Mouse (Mus musculus) intestine, embryonic 16.5 days (tissue): ENCODE measurements around the gene Tomm40l. TPM values are rescaled to one million over a fixed set of nuclear protein-coding genes. Genes with fewer than 3 reads are reported as not detected.
A peak's percentile ranks its signal among the peaks of the same experiment; 100 is the strongest.

ENCODE experiments used
- ATAC-seq: fragments of 200-750 bp; cut with Nextera tagmentation; 2 replicates; pipeline ENCODE4 v1.8.0; 2017; ENCODE audit warnings: moderate TSS enrichment, moderate library complexity
- H3K27ac ChIP-seq: fragments of 300-500 bp; sonication (generic); 2 replicates; pipeline ENCODE4 v1.5.1; 2014; ENCODE audit warnings: mild to moderate bottlenecking, low read length
- H3K27me3 ChIP-seq: fragments of 300-500 bp; sonication (generic); replicated peaks from 2 replicates; pipeline ENCODE4 v1.6.1; 2014; ENCODE audit warnings: low read length, control low read depth, mixed read lengths; ENCODE audit not compliant: control insufficient read depth, insufficient read depth
- H3K36me3 ChIP-seq: fragments of 300-500 bp; sonication (generic); 2 replicates; pipeline ENCODE4 v1.6.1; 2014; ENCODE audit warnings: low read length, control low read depth; ENCODE audit not compliant: control insufficient read depth, insufficient read depth
- H3K4me1 ChIP-seq: fragments of 300-500 bp; sonication (generic); 2 replicates; pipeline ENCODE4 v1.6.1; 2014; ENCODE audit warnings: low read length, control low read depth, mixed read lengths; ENCODE audit not compliant: control insufficient read depth, insufficient read depth
- H3K4me2 ChIP-seq: fragments of 300-500 bp; sonication (generic); 2 replicates; pipeline ENCODE4 v1.6.1; 2014; ENCODE audit warnings: low read depth, low read length, control low read depth
- H3K4me3 ChIP-seq: fragments of 300-500 bp; sonication (generic); 2 replicates; pipeline ENCODE4 v1.5.1; 2014; ENCODE audit warnings: mild to moderate bottlenecking, low read length
- H3K9ac ChIP-seq: fragments of 300-500 bp; sonication (generic); 2 replicates; pipeline ENCODE4 v1.6.1; 2014; ENCODE audit warnings: low read depth, low read length
- H3K9me3 ChIP-seq: fragments of 300-500 bp; sonication (generic); 2 replicates; pipeline ENCODE4 v1.6.1; 2016; ENCODE audit warnings: low read length, control low read depth; ENCODE audit not compliant: control insufficient read depth
- WGBS: fragments of 180-500 bp; shearing (Covaris S2); extraction: QIAGEN DNeasy Blood & Tissue Kit; methylation state at CpG from one replicate; pipeline ENCODE4 v1.1.7; 2014; 5-methylcytosine and 5-hydroxymethylcytosine counted together
- polyA plus RNA-seq: library from polyadenylated mRNA; unstranded; fragments of >200 nt; fragmentation: Nextera tagmentation; extraction: Ambion mirVana; gene quantifications from 2 replicates; pipeline ENCODE4 v1.2.1, GENCODE M21; 2015

Tomm40l gene
- polyA plus RNA-seq, 1 experiment from 2014 or later, result 34.7 TPM

GRCm38 (mm10) chr1:171203471-171204248 lies 18.7 kb downstream of the Tomm40l start:
- no peaks in the 10 kb centered on the region; the same call in 1 of the 2 replicates for H3K27me3 ChIP-seq
- ATAC-seq, result peak; percentile 50; the same call in 1 of the 2 replicates
- H3K36me3 ChIP-seq, result no peaks in the 10 kb centered on the region
- no peak overlapping the region for H3K27ac ChIP-seq
- peak overlapping the region; percentile 17; the same call in 1 of the 2 replicates for H3K4me2 ChIP-seq
- H3K4me3 ChIP-seq, result no peak overlapping the region
- no peaks in the 10 kb centered on the region for H3K9me3 ChIP-seq
- no peak overlapping the region for H3K9ac ChIP-seq
- 57% methylated on average over 10 of the region's 11 CpGs for WGBS
- H3K4me1 ChIP-seq, result no peaks in the 10 kb centered on the region

GRCm38 (mm10) chr1:171200769-171201168 lies 21.5 kb downstream of the Tomm40l start:
- peaks cover 5% of the 10 kb centered on the region for H3K4me1 ChIP-seq
- WGBS, result 94% methylated on average over 1 of the region's 1 CpGs
- H3K27me3 ChIP-seq, result 0 out of 2 replicates have a peak, but pooled peaks cover 3% of the 10 kb centered on the region
- H3K9me3 ChIP-seq, result no peaks in the 10 kb centered on the region
- H3K9ac ChIP-seq, result no peak overlapping the region
- ATAC-seq, result no peak
- no peak overlapping the region for H3K4me3 ChIP-seq
- H3K4me2 ChIP-seq, result no peak overlapping the region
- no peaks in the 10 kb centered on the region for H3K36me3 ChIP-seq
- no peak overlapping the region for H3K27ac ChIP-seq

- Histone ChIP-seq H3K27me3 (peaks cover 11% of the 10 kb centered on the region), H3K9me3 (no peaks in the 10 kb centered on the region), H3K9ac (no peak overlapping the region), H3K4me2 (no peak overlapping the region), H3K36me3 (no peaks in the 10 kb centered on the region), H3K4me1 (peaks cover 11% of the 10 kb centered on the region), H3K27ac (no peak overlapping the region), H3K4me3 (no peak overlapping the region)
- 23% methylated on average over 1 of the region's 1 CpGs for WGBS
- ATAC-seq, result peak; percentile 55
Observed at GRCm38 (mm10) chr1:171199532-171199931, 22.8 kb downstream of the Tomm40l start.

GRCm38 (mm10) chr1:171195887-171196397 lies 26.4 kb downstream of the Tomm40l start, which contains the start of gene Pcp4l1:
Pcp4l1 (minus strand) TSS chr1:171196268.
- Histone ChIP-seq H3K4me3 (peak within 1 kb of the TSS; percentile 49), H3K4me1 (peaks cover 22% of the 10 kb centered on the region), H3K4me2 (peak within 1 kb of the TSS; percentile 89), H3K27me3 (peaks cover 18% of the 10 kb centered on the region), H3K9ac (peak within 1 kb of the TSS; percentile 60), H3K27ac (no peak within 1 kb of the TSS), H3K9me3 (no peaks in the 10 kb centered on the region), H3K36me3 (no peaks in the 10 kb centered on the region)
- peak; percentile 85 for ATAC-seq
- WGBS, result under 1% methylated on average over 32 of the region's 33 CpGs

- no peak for ATAC-seq
- Histone ChIP-seq H3K9ac (peak overlapping the region; percentile 60), H3K9me3 (no peaks in the 10 kb centered on the region), H3K36me3 (no peaks in the 10 kb centered on the region), H3K4me1 (peaks cover 22% of the 10 kb centered on the region), H3K4me2 (peak overlapping the region; percentile 89), H3K27me3 (peaks cover 18% of the 10 kb centered on the region), H3K27ac (no peak overlapping the region), H3K4me3 (peak overlapping the region; percentile 49)
- WGBS, result 13% methylated on average over 20 of the region's 20 CpGs
Observed at GRCm38 (mm10) chr1:171195046-171195822, 27.1 kb downstream of the Tomm40l start.

GRCm38 (mm10) chr1:171193911-171194830 lies 28.1 kb downstream of the Tomm40l start:
- ATAC-seq, result no peak
- Histone ChIP-seq H3K9me3 (no peaks in the 10 kb centered on the region), H3K27me3 (peaks cover 18% of the 10 kb centered on the region), H3K4me2 (peak overlapping the region; percentile 45), H3K4me1 (peaks cover 28% of the 10 kb centered on the region), H3K27ac (no peak overlapping the region), H3K36me3 (no peaks in the 10 kb centered on the region), H3K9ac (no peak overlapping the region), H3K4me3 (0 out of 2 replicates have a peak overlapping the region, but pooled peaks have one; percentile 7)
- WGBS, result 32% methylated on average over 11 of the region's 11 CpGs

- H3K4me2 ChIP-seq, result peak overlapping the region; percentile 45
- peaks cover 18% of the 10 kb centered on the region for H3K27me3 ChIP-seq
- H3K9ac ChIP-seq, result peak overlapping the region; percentile 40; the same call in 1 of the 2 replicates
- no peak overlapping the region for H3K27ac ChIP-seq
- no peak for ATAC-seq
- H3K9me3 ChIP-seq, result no peaks in the 10 kb centered on the region
- H3K4me3 ChIP-seq, result peak overlapping the region; percentile 7; the same call in 1 of the 2 replicates
- WGBS, result 7% methylated on average over 18 of the region's 18 CpGs
- peaks cover 32% of the 10 kb centered on the region for H3K4me1 ChIP-seq
- no peaks in the 10 kb centered on the region for H3K36me3 ChIP-seq
Observed at GRCm38 (mm10) chr1:171193093-171193840, 29.0 kb downstream of the Tomm40l start.

GRCm38 (mm10) chr1:171192283-171192682 lies 30.0 kb downstream of the Tomm40l start:
- Histone ChIP-seq H3K9ac (no peak overlapping the region), H3K36me3 (no peaks in the 10 kb centered on the region), H3K27ac (no peak overlapping the region), H3K4me2 (no peak overlapping the region), H3K9me3 (no peaks in the 10 kb centered on the region), H3K4me1 (peaks cover 32% of the 10 kb centered on the region), H3K27me3 (peaks cover 18% of the 10 kb centered on the region), H3K4me3 (no peak overlapping the region)
- WGBS, result 49% methylated on average over 10 of the region's 10 CpGs
- no peak for ATAC-seq
